Mouse (Mus musculus) midbrain, embryonic 11.5 days (tissue): ENCODE results near the gene Slc25a14. TPM values are rescaled to one million over a fixed set of nuclear protein-coding genes. Genes with fewer than 3 reads are reported as not detected.

Experiments
- ATAC-seq: fragments of 200-750 bp; cut with Nextera tagmentation; 2 replicates; pipeline ENCODE4 v1.8.0; 2017; ENCODE audit warnings: moderate TSS enrichment, moderate library complexity; ENCODE audit not compliant: low FRiP score
- DNase-seq: peaks from one replicate; pipeline ENCODE4 v3.0.0; 2015; ENCODE audit warnings: low spot score; ENCODE audit errors: missing footprints
- H3K27ac ChIP-seq: fragments of 300-500 bp; sonication (generic); 2 replicates; pipeline ENCODE4 v1.5.1; 2014; ENCODE audit warnings: low read depth, low read length
- H3K27me3 ChIP-seq: fragments of 300-500 bp; sonication (generic); 2 replicates; pipeline ENCODE4 v1.6.1; 2014; ENCODE audit warnings: mild to moderate bottlenecking, low read length, moderate library complexity, mixed read lengths; ENCODE audit not compliant: control insufficient read depth, insufficient read depth
- H3K36me3 ChIP-seq: fragments of 300-500 bp; sonication (generic); 2 replicates; pipeline ENCODE4 v1.6.1; 2014; ENCODE audit warnings: mild to moderate bottlenecking, low read length, moderate library complexity, mixed read lengths; ENCODE audit not compliant: control insufficient read depth, insufficient read depth
- H3K4me1 ChIP-seq: fragments of 300-500 bp; sonication (generic); 2 replicates; pipeline ENCODE4 v1.6.1; 2014; ENCODE audit warnings: low read length; ENCODE audit not compliant: control insufficient read depth, insufficient read depth
- H3K4me2 ChIP-seq: fragments of 300-500 bp; sonication (generic); 2 replicates; pipeline ENCODE4 v1.6.1; 2014; ENCODE audit warnings: mild to moderate bottlenecking, moderate library complexity
- H3K4me3 ChIP-seq: fragments of 300-500 bp; sonication (generic); 2 replicates; pipeline ENCODE4 v1.5.1; 2014; ENCODE audit warnings: low read depth, low read length
- H3K9ac ChIP-seq: fragments of 300-500 bp; sonication (generic); 2 replicates; pipeline ENCODE4 v1.6.1; 2014; ENCODE audit warnings: low read length
- H3K9me3 ChIP-seq: fragments of 300-500 bp; sonication (generic); 2 replicates; pipeline ENCODE4 v1.6.1; 2016; ENCODE audit warnings: low read length; ENCODE audit not compliant: control insufficient read depth
- WGBS: fragments of 180-500 bp; shearing (Covaris S2); extraction: QIAGEN DNeasy Blood & Tissue Kit; methylation state at CpG from one replicate; pipeline ENCODE4 v1.1.7; 2014; 5-methylcytosine and 5-hydroxymethylcytosine counted together
- microRNA-seq: library from miRNA; unstranded; fragments of <30 nt; microRNA quantifications from one replicate; pipeline ENCODE4, GENCODE M21; 2017
- polyA plus RNA-seq: library from polyadenylated mRNA; unstranded; fragments of >200 nt; fragmentation: Nextera tagmentation; extraction: Ambion mirVana; gene quantifications from 2 replicates; pipeline ENCODE4 v1.2.1, GENCODE M21; 2014

Gene Slc25a14
- polyA plus RNA-seq, 1 experiment from 2014 or later, result 30.3 TPM

DNA sequence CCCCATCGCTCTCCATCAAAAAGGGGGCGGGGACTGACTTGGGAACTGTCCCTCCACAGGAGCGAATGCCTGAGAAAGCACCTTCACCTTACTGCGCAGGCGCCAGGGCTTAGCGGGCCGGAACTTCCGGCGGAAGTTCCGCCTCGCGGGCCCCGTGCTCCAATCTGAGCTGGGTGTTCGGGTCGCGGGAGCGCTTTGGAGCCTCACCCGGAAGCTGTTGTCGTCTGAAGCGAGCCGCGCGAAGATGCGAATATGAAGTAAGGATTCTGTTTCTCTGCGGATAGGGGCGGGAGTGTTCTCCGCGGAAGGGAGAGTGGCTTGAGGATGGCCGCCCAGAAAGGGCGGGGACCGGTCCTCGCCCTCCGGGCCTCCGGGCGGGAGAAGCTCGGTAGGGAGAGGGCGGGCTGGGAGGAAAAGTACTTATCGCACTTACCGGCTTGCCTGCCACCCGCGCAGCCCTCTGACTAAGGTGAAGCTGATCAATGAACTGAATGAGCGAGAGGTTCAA lies 71.7 kb downstream of the Slc25a14 start, which contains the start of gene Rbmx2:
Gene Rbmx2 (plus strand): TSS at position 141 of the 508 bp plus-strand sequence.
- Histone ChIP-seq H3K27me3 (no peaks in the 10 kb centered on the region), H3K9me3 (no peaks in the 10 kb centered on the region), H3K9ac (peak within 1 kb of the TSS; percentile 69), H3K36me3 (no peaks in the 10 kb centered on the region), H3K4me2 (peak within 1 kb of the TSS; percentile 50), H3K4me3 (peak within 1 kb of the TSS; percentile 60), H3K27ac (no peak within 1 kb of the TSS), H3K4me1 (peaks cover 5% of the 10 kb centered on the region; the same call in 1 of the 2 replicates)
- DNase-seq, result peak; percentile 99
- peak; percentile 95 for ATAC-seq
- 15% methylated on average over 42 of the region's 42 CpGs for WGBS

GRCm38 (mm10) chrX:48709701-48710100 lies 86.5 kb downstream of the Slc25a14 start:
- DNase-seq, result no peak
- ATAC-seq, result no peak
- no peak overlapping the region for H3K4me3 ChIP-seq
- no peaks in the 10 kb centered on the region for H3K36me3 ChIP-seq
- H3K4me2 ChIP-seq, result no peak overlapping the region
- H3K27ac ChIP-seq, result no peak overlapping the region
- H3K9me3 ChIP-seq, result no peaks in the 10 kb centered on the region
- no peaks in the 10 kb centered on the region for H3K27me3 ChIP-seq
- 90% methylated on average over 10 of the region's 10 CpGs for WGBS
- H3K4me1 ChIP-seq, result no peaks in the 10 kb centered on the region
- H3K9ac ChIP-seq, result no peak overlapping the region

Small RNA genes lying within 50 kb of the gene (microRNA-seq; reads per million reads assigned to microRNA genes)
- not detected for gene Gm27828

Other genes starting within 250 kb of the Slc25a14 start
- 2.0 and 2.2 TPM in 2 replicates for gene Elf4, start 160.3 kb upstream of the Slc25a14 start, polyA plus RNA-seq
- gene Aifm1, start 109.8 kb upstream of the Slc25a14 start, polyA plus RNA-seq, result 75.5 and 79.9 TPM in 2 replicates
- 25.2 and 27.3 TPM in 2 replicates for gene Rab33a, start 104.1 kb upstream of the Slc25a14 start, polyA plus RNA-seq
- gene Zfp280c, start 28.9 kb upstream of the Slc25a14 start, polyA plus RNA-seq, result 21.2 and 24.4 TPM in 2 replicates
- not detected in 2 replicates for gene Gpr119, start 51.1 kb downstream of the Slc25a14 start, polyA plus RNA-seq
- 25.2 and 25.3 TPM in 2 replicates for gene Rbmx2, start 71.6 kb downstream of the Slc25a14 start, polyA plus RNA-seq